Mouse (Mus musculus) naive thymus-derived CD4-positive, alpha-beta T cell, adult 2 months (primary cell): ENCODE results near the gene Bag6.

Experiments used
- DNase-seq: peaks from one replicate; pipeline ENCODE4 v3.0.0-alpha.2; 2011; ENCODE audit warnings: low read depth

The Bag6 gene

GRCm38 (mm10) chr17:35147348-35147747, 12.4 kb downstream of the Bag6 start:
- DNase-seq: no peak

- DNase-seq: no peak
Observed at GRCm38 (mm10) chr17:35147922-35148639, 13.1 kb downstream of the Bag6 start.

- no peak for DNase-seq
Observed at GRCm38 (mm10) chr17:35152121-35152520, 17.1 kb downstream of the Bag6 start.

- DNase-seq: no peak
Observed at GRCm38 (mm10) chr17:35153077-35153476, 18.1 kb downstream of the Bag6 start.

- no peak for DNase-seq
Observed at GRCm38 (mm10) chr17:35153931-35154330, 19.0 kb downstream of the Bag6 start.

GRCm38 (mm10) chr17:35154616-35155015, 19.6 kb downstream of the Bag6 start:
- no peak for DNase-seq

- DNase-seq: no peak
Observed at GRCm38 (mm10) chr17:35155451-35155850, 20.5 kb downstream of the Bag6 start.

GRCm38 (mm10) chr17:35156461-35157200, 21.7 kb downstream of the Bag6 start:
- DNase-seq: no peak

GRCm38 (mm10) chr17:35157254-35157653, 22.3 kb downstream of the Bag6 start:
- DNase-seq: no peak

- DNase-seq: no peak
Observed at GRCm38 (mm10) chr17:35157661-35158175, 22.7 kb downstream of the Bag6 start.

- no peak for DNase-seq
Observed at GRCm38 (mm10) chr17:35158850-35159593, 24.0 kb downstream of the Bag6 start.

GRCm38 (mm10) chr17:35159638-35160037, 24.7 kb downstream of the Bag6 start:
- no peak for DNase-seq

GRCm38 (mm10) chr17:35161421-35161820, 26.4 kb downstream of the Bag6 start:
- DNase-seq: no peak

GRCm38 (mm10) chr17:35162121-35162520, 27.1 kb downstream of the Bag6 start:
- DNase-seq: no peak

- DNase-seq: no peak
Observed at GRCm38 (mm10) chr17:35162730-35163129, 27.8 kb downstream of the Bag6 start.

GRCm38 (mm10) chr17:35163326-35164081, 28.5 kb downstream of the Bag6 start:
- no peak for DNase-seq

- DNase-seq: no peak
Observed at GRCm38 (mm10) chr17:35164218-35164567, 29.2 kb downstream of the Bag6 start.

GRCm38 (mm10) chr17:35164568-35165450, 29.8 kb downstream of the Bag6 start, which contains the start of gene Prrc2a:
TSS of gene Prrc2a (minus strand) at chr17:35164897.
- peak; percentile 99 for DNase-seq

- no peak for DNase-seq
Observed at GRCm38 (mm10) chr17:35165451-35166155, 30.6 kb downstream of the Bag6 start.
